Mouse (Mus musculus) left cerebral cortex, postnatal 36 days (tissue): ENCODE measurements at regions not wholly inside any gene's neighbourhood (a gene's known extent, or its start where the extent isn't known, plus 50 kb on each side); places are given as distances from the start of the nearest gene placed in this dataset.
"Not testable (repeated sequence)": the region's sequence is repeated elsewhere in the genome, so short reads cannot be mapped to it uniquely, and the experiment has no call there.

Experiments used
- DNase-seq, 2 experiments: peaks; one replicate each; pipeline ENCODE4 v3.0.0; 2021 to 2022; ENCODE audit warnings: low spot score in 2 of 2, mixed read lengths in 1 of 2
- intact Hi-C: fragments of 180-260 bp; cut with DNase I; formaldehyde crosslinking; loops from one replicate; pipeline ENCODE4 v1.15.1; 2025

- intact Hi-C loops = loop anchor here (10.0 kb wide), 2 partner anchors 92 to 302 kb away; partner anchors contain the start of genes Pum3 and Vldlr
- no peak for DNase-seq
Observed at GRCm38 (mm10) chr19:27122348-27122747, 93.9 kb upstream of the Vldlr start.

- intact Hi-C loops = loop anchor here (10.0 kb wide), 2 partner anchors 91 to 301 kb away; partner anchors contain the start of genes Pum3 and Vldlr
- peak; percentile 78 to 82 for DNase-seq
Observed at GRCm38 (mm10) chr19:27123334-27123733, 93.0 kb upstream of the Vldlr start.

GRCm38 (mm10) chr19:27123806-27124469 is 92.3 kb upstream of the Vldlr start:
- peak in 1 of 2 experiments; percentile 24 for DNase-seq
- intact Hi-C loops = loop anchor here (10.0 kb wide), 2 partner anchors 91 to 301 kb away; partner anchors contain the start of genes Pum3 and Vldlr

GRCm38 (mm10) chr19:27128501-27128900 is 87.8 kb upstream of the Vldlr start:
- intact Hi-C loops = loop anchor here (10.0 kb wide), 2 partner anchors 86 to 296 kb away; partner anchors contain the start of genes Pum3 and Vldlr
- DNase-seq = not testable (repeated sequence)

GRCm38 (mm10) chr19:27134360-27134759 is 81.9 kb upstream of the Vldlr start:
- no peak for DNase-seq
- intact Hi-C loops = no loop called here

GRCm38 (mm10) chr19:27140892-27141291 is 75.4 kb upstream of the Vldlr start:
- DNase-seq = no peak
- intact Hi-C loops = no loop called here

GRCm38 (mm10) chr19:27142181-27142580 is 74.1 kb upstream of the Vldlr start:
- no peak for DNase-seq
- intact Hi-C loops = no loop called here

GRCm38 (mm10) chr19:27147404-27147803 is 68.9 kb upstream of the Vldlr start:
- DNase-seq = no peak
- intact Hi-C loops = no loop called here

GRCm38 (mm10) chr19:27148330-27148729 is 68.0 kb upstream of the Vldlr start:
- intact Hi-C loops = no loop called here

GRCm38 (mm10) chr19:27149567-27149966 is 66.7 kb upstream of the Vldlr start:
- intact Hi-C loops = no loop called here
- DNase-seq = no peak

More at GRCm38 (mm10) chr19:27148330-27148729, 68.0 kb upstream of the Vldlr start:
- DNase-seq = no peak

GRCm38 (mm10) chr19:27161933-27162332 is 54.4 kb upstream of the Vldlr start:
- no peak for DNase-seq
- intact Hi-C loops = no loop called here
